Mouse (Mus musculus) embryonic facial prominence, embryonic 11.5 days (tissue): ENCODE measurements at regions not wholly inside any gene's neighbourhood (a gene's known extent, or its start where the extent isn't known, plus 50 kb on each side); places are given as distances from the start of the nearest gene placed in this dataset.
"Not testable (repeated sequence)": the region's sequence is repeated elsewhere in the genome, so short reads cannot be mapped to it uniquely, and the experiment has no call there.

Experiments
- ATAC-seq: fragments of 200-750 bp; cut with Nextera tagmentation; replicated peaks from 2 replicates; pipeline ENCODE4 v1.8.0; 2017; ENCODE audit warnings: low read depth; ENCODE audit not compliant: insufficient number of reproducible peaks, low FRiP score, low TSS enrichment
- DNase-seq: peaks from one replicate; pipeline ENCODE4 v3.0.0-alpha.2; 2015; ENCODE audit warnings: low spot score
- H3K27ac ChIP-seq: fragments of 300-500 bp; sonication (generic); replicated peaks from 2 replicates; pipeline ENCODE4 v1.5.1; 2014; ENCODE audit warnings: mild to moderate bottlenecking, low read depth, low read length, control low read depth
- H3K27me3 ChIP-seq: fragments of 300-500 bp; sonication (generic); 2 replicates; pipeline ENCODE4 v1.6.1; 2014; ENCODE audit warnings: mild to moderate bottlenecking, low read length, moderate library complexity, mixed read lengths; ENCODE audit not compliant: control insufficient read depth, insufficient read depth
- H3K36me3 ChIP-seq: fragments of 300-500 bp; sonication (generic); replicated peaks from 2 replicates; pipeline ENCODE4 v1.6.1; 2014; ENCODE audit warnings: low read depth, mild to moderate bottlenecking, low read length, moderate library complexity, mixed read lengths; ENCODE audit not compliant: control insufficient read depth, insufficient read depth
- H3K4me1 ChIP-seq: fragments of 300-500 bp; sonication (generic); 2 replicates; pipeline ENCODE4 v1.6.1; 2014; ENCODE audit warnings: low read length, mixed read lengths; ENCODE audit not compliant: control insufficient read depth, insufficient read depth
- H3K4me2 ChIP-seq: fragments of 300-500 bp; sonication (generic); 2 replicates; pipeline ENCODE4 v1.6.1; 2014; ENCODE audit warnings: low read depth, mild to moderate bottlenecking, control low read depth, low read length, moderate library complexity
- H3K4me3 ChIP-seq: fragments of 300-500 bp; sonication (generic); 2 replicates; pipeline ENCODE4 v1.5.1; 2014; ENCODE audit warnings: low read depth, low read length, control low read depth
- H3K9ac ChIP-seq: fragments of 300-500 bp; sonication (generic); replicated peaks from 2 replicates; pipeline ENCODE4 v1.6.1; 2014; ENCODE audit warnings: mild to moderate bottlenecking, control low read depth, low read length
- H3K9me3 ChIP-seq: fragments of 300-500 bp; sonication (generic); replicated peaks from 2 replicates; pipeline ENCODE4 v1.6.1; 2016; ENCODE audit warnings: mild to moderate bottlenecking, low read length, inconsistent platforms, mixed read lengths; ENCODE audit not compliant: control insufficient read depth
- WGBS: fragments of 180-500 bp; shearing (Covaris S2); extraction: QIAGEN DNeasy Blood & Tissue Kit; methylation state at CpG from one replicate; pipeline ENCODE4 v1.1.7; 2014; 5-methylcytosine and 5-hydroxymethylcytosine counted together

DNA sequence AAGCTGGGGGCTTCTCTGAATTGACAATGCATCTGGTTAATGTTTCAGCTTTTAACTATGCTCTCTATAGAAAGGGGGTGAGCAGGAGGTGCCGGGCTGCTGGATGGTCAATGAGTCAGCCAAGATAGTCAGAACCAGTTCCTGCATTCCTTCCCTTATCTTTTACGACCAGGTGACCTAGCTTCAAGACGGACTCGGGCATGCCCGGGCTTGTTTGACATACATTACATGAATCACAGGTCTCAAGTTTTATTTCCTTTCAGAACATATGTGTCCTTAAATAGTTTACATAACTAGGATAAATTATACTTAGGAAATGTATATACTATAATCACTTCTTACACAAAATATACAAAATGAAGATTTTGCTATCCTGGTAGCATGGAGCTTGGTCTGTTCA is 803.6 kb downstream of the Cdh10 start:
- H3K9me3 ChIP-seq, H3K4me3 ChIP-seq, H3K36me3 ChIP-seq, H3K27ac ChIP-seq, H3K4me1 ChIP-seq, DNase-seq, ATAC-seq, H3K9ac ChIP-seq, H3K4me2 ChIP-seq, H3K27me3 ChIP-seq: not testable (repeated sequence)
- WGBS, result 84% methylated on average over 5 of the region's 5 CpGs

DNA sequence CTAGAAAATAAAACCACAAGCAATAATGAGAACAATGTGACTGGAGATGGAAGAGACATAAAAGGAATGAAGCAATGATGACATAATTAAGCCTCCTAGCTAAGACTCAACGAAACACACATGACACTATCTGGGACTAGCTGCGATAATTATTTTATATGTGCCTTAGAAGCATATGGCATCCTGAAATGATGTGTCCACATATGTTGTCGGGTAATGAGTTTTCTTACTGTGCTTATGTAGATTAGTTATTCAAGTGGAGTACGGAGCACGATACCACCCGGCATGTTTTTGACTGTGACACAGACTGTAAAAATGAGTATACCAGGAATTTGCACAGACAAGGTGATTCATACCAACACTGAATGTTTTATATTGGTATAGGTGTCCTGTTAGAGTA is 781.7 kb upstream of the Cdh12 start:
- Histone ChIP-seq H3K27me3 (no peaks in the 10 kb centered on the region), H3K4me2 (no peak overlapping the region), H3K9me3 (no peaks in the 10 kb centered on the region), H3K4me3 (no peak overlapping the region), H3K9ac (no peak overlapping the region), H3K36me3 (no peaks in the 10 kb centered on the region), H3K27ac (no peak overlapping the region), H3K4me1 (no peaks in the 10 kb centered on the region)
- DNase-seq (no peak), ATAC-seq (no peak)
- WGBS, result 91% methylated on average over 6 of the region's 6 CpGs

DNA sequence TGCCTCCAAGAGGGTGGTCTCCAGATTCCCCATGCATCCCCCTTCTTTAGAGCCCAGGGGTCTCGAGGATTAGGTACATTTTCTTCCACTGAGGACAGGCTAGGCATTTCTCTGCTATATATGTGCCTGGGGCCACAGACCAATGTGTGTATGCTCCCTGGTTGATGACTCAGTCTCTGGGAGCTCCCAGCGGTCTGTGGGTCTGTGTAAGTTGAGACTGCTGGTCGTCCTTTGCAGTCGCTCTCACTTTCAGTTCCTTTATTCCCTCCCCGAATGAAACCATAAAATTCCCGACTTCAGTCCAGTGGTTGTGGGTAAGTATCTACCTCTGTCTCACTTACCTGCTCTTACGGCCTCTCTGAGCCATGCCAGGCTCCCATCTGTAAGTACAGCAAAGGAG is 773.5 kb upstream of the Cdh12 start:
- no peak for DNase-seq
- no peak overlapping the region for H3K9ac ChIP-seq
- no peaks in the 10 kb centered on the region for H3K4me1 ChIP-seq
- no peak overlapping the region for H3K4me3 ChIP-seq
- 82% methylated on average over 7 of the region's 7 CpGs for WGBS
- no peak for ATAC-seq
- H3K36me3 ChIP-seq, result no peaks in the 10 kb centered on the region
- no peaks in the 10 kb centered on the region for H3K9me3 ChIP-seq
- no peaks in the 10 kb centered on the region for H3K27me3 ChIP-seq
- H3K27ac ChIP-seq, result no peak overlapping the region
- no peak overlapping the region for H3K4me2 ChIP-seq

DNA sequence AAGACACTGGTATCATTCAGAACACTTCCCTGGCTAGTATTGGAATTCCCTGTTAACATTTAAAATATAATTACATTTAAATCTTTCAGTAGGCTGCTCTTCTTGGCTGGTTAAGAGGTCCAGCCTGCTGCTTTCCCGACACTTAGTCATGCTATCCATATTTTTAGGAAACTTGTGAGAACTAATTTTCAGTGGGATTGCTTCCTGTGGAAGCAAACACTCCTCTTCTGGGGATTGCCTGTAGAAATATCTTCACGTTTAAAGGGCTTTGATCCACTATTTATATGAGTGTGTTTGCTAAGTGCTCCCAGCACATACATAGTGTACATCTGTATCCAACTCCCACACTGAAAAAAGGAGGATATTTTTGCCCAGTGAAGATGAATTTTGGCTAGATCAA is 761.8 kb upstream of the Cdh12 start:
- H3K27me3 ChIP-seq, result no peaks in the 10 kb centered on the region
- H3K9me3 ChIP-seq, result no peaks in the 10 kb centered on the region
- H3K36me3 ChIP-seq, result no peaks in the 10 kb centered on the region
- no peak overlapping the region for H3K9ac ChIP-seq
- H3K4me3 ChIP-seq, result no peak overlapping the region
- H3K4me1 ChIP-seq, result no peaks in the 10 kb centered on the region
- no peak overlapping the region for H3K4me2 ChIP-seq
- WGBS, result 74% methylated on average over 2 of the region's 2 CpGs
- DNase-seq, result no peak
- no peak overlapping the region for H3K27ac ChIP-seq
- no peak for ATAC-seq

DNA sequence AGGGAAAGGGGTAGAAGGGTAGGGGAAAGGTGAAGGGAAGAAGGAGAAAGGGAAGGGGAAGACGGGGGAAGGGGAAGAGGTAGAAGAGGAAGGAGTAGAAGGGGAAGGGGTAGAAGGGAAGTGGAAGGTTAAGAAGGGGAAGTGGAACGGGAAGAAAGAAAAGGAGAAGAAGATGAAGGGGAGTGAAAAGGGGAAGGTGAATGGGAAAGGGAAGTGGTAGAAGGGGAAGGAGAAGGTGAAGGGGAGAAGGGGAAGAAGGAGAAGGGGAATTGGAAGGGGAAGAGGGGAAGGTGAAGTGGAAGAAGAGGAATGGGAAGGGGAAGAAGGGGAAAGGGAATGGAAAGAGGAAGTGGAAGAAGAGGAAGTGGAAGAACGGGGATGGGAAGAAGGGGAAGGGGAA is 737.3 kb upstream of the Cdh12 start:
- Histone ChIP-seq H3K4me2 (no peak overlapping the region), H3K4me1 (no peaks in the 10 kb centered on the region), H3K4me3 (no peak overlapping the region), H3K27me3 (no peaks in the 10 kb centered on the region), H3K9me3 (no peaks in the 10 kb centered on the region), H3K9ac (no peak overlapping the region), H3K36me3 (no peaks in the 10 kb centered on the region), H3K27ac (no peak overlapping the region)
- DNase-seq, result no peak
- 82% methylated on average over 3 of the region's 3 CpGs for WGBS
- no peak for ATAC-seq
